Mouse (Mus musculus) common myeloid progenitor, adult 5-6 weeks (primary cell): ENCODE data around the gene Yipf2. TPM values are rescaled to one million over a fixed set of nuclear protein-coding genes. Genes with fewer than 3 reads are reported as not detected.

Experiments used
- ATAC-seq: replicated peaks from 2 replicates; pipeline ENCODE4 v1.8.0; 2016; ENCODE audit warnings: low read depth, mild to moderate bottlenecking, moderate TSS enrichment, inconsistent platforms; ENCODE audit not compliant: poor library complexity, severe bottlenecking
- total RNA-seq: library from RNA; stranded (forward); fragments of 200-1000, 187-1606 nt; gene quantifications from 2 replicates; pipeline ENCODE4 v1.2.3, GENCODE M21; 2017

The Yipf2 gene
- total RNA-seq: 4.0 and 6.2 TPM in 2 replicates

GRCm38 (mm10) chr9:21592703-21593121 lies at the start of gene Yipf2, which contains the start of gene Timm29:
Gene Yipf2, minus strand, starts transcription at chr9:21592828.
Gene Timm29, plus strand, starts transcription at chr9:21592722.
- ATAC-seq: peak; percentile 91

DNA sequence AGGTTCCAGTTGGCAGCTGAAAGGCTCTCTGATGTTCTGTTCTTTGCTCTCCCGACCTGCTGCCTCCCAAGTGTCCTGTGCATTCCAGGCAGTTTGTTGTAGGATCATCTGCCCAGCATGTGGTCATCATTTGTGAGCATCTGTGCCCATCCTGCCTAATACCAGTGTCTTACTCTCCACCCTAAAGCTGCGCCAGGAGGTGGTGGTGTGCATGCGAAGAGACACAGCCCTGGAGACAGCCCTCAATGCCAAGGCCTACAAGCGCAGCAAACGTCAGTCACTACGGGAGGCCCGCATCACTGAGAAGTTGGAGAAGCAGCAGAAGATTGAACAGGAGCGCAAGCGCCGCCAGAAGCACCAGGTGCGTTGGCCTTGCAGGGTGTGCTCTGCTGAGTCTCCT lies 46.4 kb upstream of the Yipf2 start:
- ATAC-seq: no peak

- no peak for ATAC-seq
Measured at GRCm38 (mm10) chr9:21635639-21636038, 43.0 kb upstream of the Yipf2 start.

DNA sequence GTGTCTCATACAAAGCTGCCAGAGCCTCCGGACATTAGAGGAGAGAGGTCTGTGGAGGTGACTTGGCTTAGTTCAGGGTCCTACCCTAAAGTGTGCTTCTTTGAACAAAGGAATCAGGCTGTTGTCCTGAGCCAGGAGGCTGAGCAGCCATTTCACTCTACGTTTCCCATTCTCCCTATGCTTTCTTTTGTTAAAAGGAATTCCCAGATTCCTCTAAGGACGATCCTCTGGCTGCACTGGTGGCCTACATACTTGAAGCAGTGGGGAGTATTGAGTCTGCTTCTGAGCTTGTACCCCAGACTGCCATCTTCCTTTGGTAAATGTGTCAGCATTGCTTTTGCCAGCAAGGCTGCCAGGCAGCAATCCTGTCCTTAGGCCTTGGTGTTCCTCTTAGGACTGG lies 40.5 kb upstream of the Yipf2 start:
- ATAC-seq: no peak

DNA sequence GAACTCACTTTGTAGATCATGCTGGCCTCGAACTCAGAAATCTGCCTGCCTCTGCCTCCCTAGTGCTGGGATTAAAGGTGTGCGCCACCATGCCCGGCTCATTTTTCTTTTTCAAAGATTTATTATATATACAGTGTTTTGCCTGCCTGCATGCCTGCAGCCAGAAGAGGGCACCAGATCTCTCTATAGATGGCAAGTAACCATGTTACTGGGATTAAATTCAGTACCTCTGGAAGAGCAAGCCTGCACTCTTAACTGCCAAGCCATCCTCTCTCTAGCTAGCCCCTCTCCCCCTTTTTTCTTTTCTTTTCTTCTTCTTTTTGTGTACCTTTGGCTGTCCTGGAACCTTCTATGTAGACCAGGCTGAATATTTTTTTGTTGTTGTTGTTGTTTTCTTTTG lies 38.0 kb upstream of the Yipf2 start:
- ATAC-seq: peak; percentile 73

- ATAC-seq: no peak
Measured at GRCm38 (mm10) chr9:21627145-21627795, 34.6 kb upstream of the Yipf2 start.

DNA sequence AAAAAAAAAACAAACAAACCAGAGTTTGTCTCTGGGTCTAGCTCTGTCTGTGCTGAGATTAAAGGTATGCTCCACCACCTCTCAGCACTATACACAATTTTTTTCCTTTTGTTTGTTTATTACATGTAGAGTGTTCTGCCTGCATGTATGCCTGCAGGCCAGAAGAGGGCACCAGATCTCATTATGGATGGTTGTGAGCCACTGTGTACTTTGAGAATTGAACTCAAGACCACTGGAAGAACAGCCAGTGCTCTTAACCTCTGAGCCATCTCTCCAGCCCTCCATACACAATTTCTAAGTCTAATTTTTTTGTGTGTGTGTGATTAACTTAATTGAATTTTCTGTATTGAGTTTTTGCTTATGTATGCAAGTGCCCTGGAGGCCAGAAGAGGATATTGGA lies 33.9 kb upstream of the Yipf2 start:
- no peak for ATAC-seq

DNA sequence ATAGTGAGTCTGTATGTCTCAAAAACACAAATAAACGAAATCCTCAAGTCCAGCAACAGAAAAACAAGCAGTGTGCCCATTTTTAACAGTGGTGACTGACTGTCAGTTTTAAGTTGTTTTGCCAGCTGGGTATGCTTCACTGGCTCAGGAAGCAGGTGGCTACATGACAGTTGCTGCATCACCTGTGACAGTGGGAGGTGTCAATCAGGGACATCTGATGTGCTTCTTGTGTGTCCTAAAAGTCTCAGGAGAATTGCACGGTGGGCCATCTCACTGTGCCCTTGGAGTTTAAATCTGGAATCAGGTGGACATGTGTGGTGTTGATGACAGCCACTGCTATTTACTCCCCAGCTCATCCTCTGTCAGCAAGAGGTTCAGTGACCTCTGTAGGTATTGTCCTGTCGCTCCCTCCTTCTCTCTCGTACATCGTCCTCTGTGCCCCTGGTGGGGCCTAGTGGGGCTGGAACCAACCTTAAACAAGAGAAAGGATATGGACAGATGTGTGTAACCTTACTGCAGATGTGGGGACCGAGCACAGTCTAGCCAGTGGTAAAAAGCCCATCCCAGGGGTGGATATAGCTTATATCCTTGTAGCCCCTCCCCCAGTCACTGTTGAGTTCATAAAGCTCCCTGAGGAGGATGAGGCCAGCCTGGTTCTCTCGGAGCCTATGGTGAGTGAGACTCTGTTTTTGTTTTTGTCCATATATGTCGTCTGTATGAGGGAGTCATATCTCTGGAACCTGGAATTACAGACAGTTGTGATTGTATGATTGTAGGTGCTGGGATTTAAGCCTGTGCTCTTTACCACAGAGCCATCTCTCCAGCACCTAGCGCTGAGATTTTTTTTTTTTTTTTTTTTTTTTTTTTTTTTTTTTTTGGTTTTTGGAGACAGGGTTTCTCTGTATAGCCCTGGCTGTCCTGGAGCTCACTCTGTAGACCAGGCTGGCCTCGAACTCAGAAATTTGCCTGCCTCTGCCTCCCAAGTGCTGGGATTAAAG lies 33.0 kb upstream of the Yipf2 start:
- no peak for ATAC-seq

GRCm38 (mm10) chr9:21622676-21623075 lies 30.0 kb upstream of the Yipf2 start:
- ATAC-seq: no peak

- ATAC-seq: no peak
Measured at GRCm38 (mm10) chr9:21620229-21620628, 27.6 kb upstream of the Yipf2 start.

DNA sequence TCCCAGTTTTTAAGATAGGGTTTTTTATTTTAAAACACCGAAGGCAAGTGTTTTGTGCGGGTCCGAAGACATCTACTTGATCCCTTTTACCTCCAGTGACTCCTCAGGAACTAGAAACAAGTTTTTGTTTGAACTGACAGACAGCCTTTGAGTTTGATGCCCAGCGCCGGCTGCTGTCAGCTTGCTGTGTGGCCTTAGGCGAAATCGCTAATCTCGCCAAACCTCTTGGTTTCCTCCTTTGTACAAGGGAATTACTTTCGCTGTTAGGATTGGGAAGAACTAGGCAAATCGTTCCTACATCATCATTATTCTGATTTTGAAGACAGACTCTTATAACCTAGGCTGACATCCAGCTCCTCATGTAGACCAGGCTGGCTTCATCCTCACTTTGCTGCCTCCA lies 24.4 kb upstream of the Yipf2 start:
- ATAC-seq: no peak

DNA sequence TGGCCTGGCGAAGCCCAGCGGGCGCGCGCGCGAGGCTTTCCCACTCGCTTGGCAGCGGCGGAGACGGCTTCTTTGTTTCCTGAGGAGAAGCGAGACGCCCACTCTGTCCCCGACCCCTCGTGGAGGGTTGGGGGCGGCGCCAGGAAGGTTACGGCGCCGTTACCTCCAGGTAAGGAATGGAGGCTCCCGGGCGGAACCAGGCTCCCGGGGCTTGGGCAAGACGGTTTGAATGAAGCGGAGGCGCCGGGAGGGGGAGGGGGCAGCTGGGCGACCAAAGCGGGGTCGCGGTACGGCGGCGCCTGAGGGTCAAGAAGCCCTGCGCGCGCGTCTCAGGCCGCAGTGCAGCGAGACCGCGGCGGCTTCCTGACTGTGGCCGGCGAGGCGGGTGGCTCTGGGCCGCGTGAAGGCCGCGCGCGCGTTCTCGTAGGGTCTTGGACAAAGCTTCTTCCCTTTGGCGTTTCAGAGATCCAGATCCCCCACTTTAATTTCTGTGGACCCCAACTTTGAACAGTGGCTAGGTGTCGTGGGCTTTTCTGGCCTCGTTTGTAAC lies 23.7 kb upstream of the Yipf2 start:
- peak; percentile 61 for ATAC-seq

DNA sequence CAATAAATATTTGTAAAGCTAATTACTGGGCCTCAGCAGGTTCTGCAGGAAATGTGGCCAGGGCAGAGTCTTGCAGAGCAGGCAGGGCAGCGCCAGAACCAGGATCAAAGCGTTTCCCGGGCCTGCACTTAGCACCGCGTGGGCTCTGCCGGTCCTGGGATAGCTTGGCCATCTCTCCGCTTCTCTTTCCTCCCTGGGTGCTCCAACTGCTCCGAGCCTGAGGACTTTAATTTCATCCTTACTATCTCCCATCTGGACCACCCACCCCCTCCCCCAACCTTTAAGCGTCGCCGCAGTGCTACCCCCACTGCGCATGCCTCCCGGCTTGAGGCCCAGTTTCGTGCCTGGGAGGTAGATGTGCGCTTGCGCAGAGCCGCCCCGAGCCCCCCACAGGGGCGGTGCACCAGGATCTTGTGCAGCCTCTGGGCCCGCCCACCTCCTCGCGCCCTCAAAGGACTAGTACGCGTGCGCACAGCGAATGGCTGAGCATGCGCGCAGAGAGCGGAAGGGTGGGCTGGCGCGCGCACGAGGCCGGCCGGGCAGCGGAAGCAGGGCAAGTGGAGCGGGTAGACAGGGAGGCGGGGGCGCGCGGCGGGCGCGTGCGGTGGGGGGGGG lies 23.1 kb upstream of the Yipf2 start, which contains the start of gene Smarca4:
Smarca4 (plus strand) TSS at position 553 of the 615 bp plus-strand sequence.
- peak; percentile 93 for ATAC-seq

DNA sequence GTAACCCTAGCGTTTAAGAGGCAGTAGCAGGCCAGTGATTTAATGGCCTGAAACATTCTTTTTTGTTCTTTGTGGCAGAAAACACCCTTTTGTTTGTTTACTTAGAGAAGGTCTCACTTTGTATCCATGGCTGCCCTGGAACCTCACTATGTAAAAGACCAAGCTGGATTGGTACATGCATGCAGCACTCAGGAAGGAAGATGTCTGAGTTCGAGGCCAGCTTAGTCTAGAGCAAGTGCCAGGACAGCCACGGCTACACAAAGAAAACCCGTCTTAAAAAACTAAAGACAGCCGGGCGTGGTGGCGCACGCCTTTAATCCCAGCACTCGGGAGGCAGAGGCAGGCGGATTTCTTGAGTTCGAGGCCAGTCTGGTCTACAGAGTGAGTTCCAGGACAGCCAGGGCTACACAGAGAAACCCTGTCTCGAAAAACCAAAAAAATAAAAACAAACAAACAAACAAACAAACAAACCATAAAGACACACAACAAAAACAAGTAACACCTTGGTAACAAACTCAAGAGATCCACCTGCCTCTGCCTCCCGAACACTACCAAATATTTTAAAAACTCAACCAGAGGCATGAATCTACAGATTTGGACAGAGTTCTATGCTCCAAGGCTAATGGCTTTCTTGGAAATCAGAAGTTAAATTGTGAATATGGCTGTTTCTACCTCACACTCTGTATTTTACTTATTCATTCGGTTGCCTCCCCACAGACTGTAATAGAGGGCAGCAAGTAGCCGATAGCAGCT lies 22.4 kb upstream of the Yipf2 start:
- no peak for ATAC-seq

DNA sequence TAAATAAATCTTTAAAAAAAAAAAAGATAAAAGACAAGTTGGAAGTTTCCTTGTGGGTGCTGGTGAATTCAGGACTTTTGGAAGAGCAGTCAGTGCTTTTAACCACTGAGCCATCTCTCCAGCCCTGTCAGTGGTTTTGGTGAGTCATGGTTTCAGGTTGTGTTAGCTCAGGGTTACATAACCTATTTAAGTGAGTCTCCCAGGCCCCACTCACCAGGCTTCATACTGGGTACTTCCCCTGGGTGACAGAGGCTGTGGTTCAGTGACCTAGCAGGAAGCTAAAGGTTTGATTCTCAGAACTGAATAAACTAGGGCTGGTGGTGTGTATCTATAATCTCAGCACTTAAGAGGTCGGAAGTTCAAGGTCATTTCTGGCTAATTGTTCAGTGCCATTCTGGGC lies 17.2 kb upstream of the Yipf2 start:
- peak; percentile 95 for ATAC-seq

- ATAC-seq: 0 out of 2 replicates have a peak, but pooled peaks have one; percentile 21
Measured at GRCm38 (mm10) chr9:21606648-21607047, 14.0 kb upstream of the Yipf2 start.

GRCm38 (mm10) chr9:21605865-21606264 lies 13.2 kb upstream of the Yipf2 start:
- no peak for ATAC-seq

GRCm38 (mm10) chr9:21604119-21604518 lies 11.5 kb upstream of the Yipf2 start:
- ATAC-seq: no peak

GRCm38 (mm10) chr9:21601722-21602399 lies 9.2 kb upstream of the Yipf2 start:
- ATAC-seq: peak; percentile 74
